Mouse (Mus musculus): ENCODE measurements around the gene Robo2.
"Not testable (repeated sequence)": the region's sequence is repeated elsewhere in the genome, so short reads cannot be mapped to it uniquely, and the experiment has no call there.

Gene Robo2

DNA sequence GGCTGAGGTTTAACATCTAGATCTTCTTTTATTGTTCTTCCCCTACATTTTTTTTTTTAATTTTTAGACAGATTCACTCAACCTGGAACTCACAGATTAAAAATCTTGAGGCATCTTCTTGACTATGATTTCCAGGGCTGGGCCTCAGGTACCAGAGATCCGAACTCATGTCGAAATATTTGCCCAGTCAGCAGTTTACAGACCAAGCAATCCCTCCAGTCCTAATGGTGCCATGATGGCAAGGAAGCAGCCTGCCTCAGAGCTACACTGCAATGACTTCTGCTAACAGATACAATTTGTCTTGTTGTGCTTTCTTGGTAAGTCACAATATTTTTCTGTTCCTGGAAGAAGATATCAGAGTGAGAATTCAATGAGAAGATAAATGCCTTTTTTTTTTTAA, 327.4 kb downstream of the Robo2 start:
- DNase-seq (ENCODE audit: low read depth, low spot score), result no peak

DNA sequence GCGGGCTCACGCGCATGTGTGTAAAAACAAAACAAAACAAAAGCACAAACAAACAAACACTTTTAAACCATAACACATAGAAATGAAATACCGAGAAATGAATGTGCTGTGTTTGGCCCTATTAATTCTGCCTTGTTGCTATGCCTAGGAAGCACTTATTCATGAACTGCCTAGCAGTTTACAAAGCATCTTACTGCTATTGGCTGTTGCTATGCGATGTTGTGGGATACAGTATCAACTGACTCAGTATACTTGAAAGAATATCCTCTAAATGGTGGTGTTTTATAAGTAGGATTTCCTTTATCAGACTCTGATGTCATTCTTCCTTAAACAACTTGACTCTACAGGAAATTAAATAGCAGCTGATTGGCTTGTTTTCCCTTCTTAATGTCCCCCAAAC, 339.0 kb downstream of the Robo2 start:
- DNase-seq (ENCODE audit: low read depth, low spot score), result no peak

DNA sequence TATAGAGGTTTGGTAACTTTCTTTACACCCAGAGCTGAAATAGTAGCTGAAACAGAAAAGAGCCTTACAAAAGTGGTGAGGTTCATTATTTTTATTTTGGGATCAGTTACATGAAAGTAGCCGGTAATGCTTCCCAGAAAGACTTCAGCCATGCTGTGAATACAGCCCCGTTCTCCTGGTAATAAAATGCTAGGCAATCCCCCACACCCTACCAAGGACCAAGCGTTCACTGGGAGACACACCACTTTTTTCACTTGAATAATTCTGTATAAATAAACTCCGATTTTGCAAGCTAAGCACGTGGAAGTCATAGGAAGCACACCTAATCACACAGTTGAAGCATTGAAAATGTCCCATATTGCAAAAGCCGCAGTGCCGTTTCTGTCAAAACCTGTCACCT, 341.0 kb downstream of the Robo2 start:
- no peak for DNase-seq (ENCODE audit: low read depth, low spot score)

DNA sequence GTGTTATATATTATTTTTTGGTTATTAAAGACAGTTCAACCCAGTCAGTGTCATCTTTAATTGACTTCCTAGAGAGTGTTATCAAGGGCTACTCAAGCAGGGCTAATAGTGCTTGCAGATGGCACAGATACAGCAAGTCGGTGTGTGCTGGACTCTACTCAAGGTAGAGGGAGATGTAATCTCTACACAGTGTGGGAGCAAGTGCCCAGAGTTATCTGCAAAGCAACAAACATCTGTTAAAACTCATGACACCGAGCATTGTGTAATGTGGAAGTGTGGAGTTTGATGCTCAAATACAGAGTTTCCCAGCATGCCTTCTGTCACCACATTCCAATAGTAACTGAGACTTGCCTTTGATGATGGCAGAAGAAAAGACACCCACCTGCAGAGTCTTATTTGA, 345.7 kb downstream of the Robo2 start:
- no peak for DNase-seq (ENCODE audit: low read depth, low spot score)

DNA sequence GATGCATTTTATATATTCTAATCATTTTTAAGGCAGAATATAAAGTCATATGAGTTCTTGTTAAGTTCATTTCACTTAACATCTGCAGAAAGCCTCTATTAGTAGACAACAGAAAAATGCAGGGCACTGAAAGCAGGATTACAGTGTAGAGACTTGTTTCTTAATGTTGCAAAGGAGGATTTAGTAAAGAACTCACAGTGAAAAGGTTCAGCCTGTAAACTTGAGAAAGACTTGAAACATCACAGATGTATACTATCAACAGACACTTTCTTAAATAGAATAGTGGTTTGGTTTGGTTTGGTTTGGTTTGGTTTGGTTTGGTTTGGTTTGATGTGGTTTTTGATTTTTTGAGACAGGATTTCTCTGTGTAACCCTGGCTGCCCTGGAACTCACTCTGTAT, 349.7 kb downstream of the Robo2 start:
- DNase-seq (ENCODE audit: low read depth, low spot score), result no peak

DNA sequence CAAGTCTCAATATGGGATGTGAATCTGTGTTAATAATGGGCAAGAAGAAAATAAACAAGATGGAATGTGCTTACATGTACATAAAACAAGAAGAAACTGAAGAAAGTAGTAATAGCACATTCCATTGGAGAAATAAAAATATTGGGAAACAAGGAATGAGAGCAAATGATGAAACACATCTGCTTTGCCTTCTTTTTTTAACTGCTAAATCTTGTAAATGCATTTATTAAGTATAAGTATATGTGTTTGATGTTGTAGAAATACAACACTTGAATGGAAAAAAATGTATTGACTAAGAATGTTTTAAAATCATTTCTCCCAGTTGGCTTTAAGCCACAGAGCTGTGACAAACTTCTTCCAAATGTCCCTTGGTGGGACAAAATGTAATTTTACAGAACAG, 350.1 kb downstream of the Robo2 start:
- no peak for DNase-seq (ENCODE audit: low read depth, low spot score)

DNA sequence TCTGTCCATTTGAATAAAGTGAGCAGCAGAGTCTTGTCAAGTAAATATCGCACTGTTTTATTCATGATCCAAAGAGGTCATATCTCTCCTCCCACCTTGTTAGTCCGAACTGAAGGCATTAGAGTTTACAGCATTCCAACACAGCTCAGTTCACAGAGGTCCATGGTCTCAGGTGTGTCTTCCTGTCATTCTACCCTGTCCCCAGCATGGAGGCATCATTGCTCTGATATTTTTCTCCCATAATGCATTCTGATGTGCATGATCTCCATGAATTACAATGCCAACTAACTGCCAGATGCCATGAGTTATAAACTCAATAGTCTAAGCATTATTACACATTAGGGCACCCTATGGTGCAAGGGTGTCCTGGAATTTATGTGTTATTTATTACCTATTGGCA, 354.7 kb downstream of the Robo2 start:
- DNase-seq (ENCODE audit: low read depth, low spot score), result no peak

DNA sequence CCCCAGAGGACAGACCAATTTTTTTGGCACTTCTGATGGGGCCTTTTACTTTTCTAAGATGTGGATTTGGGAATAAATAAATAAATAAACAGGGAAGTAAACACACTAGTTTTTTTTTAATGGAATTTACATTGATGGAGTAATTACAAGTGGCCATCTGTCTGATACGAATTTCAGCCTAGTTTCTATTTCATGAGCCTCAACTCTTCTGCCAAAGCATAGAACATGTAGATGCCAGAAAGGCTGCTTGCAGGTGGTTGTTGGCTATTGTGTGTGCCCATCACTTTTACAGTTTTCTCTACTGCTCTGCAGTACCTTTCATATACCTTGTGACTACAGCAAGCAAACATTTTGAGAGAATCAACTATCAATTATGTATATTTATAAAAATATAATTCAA, 355.4 kb downstream of the Robo2 start:
- no peak for DNase-seq (ENCODE audit: low read depth, low spot score)

DNA sequence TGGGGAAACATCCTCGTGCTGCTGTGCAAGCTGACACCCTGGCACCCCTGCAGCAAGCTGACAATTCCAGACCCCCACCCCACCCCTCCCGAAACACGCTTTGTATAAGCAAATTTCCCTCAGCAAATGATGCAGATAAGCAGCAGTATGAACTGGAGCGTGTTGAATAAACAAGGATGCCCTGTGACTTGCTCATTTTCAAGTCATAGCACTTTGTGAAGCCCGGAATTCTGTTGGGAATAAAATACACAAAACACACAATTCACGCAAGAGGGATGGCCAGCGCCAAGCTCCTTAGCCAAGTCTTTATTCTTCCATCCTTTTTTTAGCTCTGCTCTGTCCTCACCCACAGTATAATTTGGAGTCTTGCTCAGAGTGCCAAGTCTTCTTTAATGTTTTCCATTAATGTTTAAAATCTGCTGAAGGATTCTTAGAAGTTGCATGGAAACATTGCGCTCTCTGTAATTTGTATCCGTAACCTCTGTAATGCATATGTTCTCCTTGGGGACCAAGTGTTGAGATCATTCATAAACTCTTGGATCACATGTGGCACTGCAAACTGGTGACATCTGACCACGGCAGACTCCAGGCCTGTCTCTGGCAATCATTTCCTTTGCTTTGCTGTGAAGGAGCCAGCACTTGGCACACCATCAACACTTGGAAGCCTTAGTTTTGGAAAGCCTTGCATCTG, 356.4 kb downstream of the Robo2 start:
- no peak for DNase-seq (ENCODE audit: low read depth, low spot score)

DNA sequence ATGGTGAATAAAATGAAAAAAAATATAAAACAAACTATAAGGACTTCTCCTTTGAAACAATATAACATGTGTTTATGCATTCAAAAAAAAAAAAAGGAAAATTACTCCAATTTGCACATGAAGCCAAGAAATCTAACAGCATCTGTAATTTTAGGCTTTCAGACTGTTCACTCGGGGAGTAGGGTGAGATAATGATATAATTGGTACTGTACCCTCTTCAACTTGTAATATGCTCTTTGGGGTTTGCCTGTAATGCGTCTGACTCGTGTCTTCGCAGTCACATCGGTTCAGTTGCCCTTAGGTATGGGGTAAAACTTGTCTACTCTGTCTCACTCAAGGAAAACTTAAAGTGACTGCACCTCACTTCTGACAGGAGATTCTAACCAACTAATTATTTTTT, 362.2 kb downstream of the Robo2 start:
- DNase-seq (ENCODE audit: low read depth, low spot score), result no peak

DNA sequence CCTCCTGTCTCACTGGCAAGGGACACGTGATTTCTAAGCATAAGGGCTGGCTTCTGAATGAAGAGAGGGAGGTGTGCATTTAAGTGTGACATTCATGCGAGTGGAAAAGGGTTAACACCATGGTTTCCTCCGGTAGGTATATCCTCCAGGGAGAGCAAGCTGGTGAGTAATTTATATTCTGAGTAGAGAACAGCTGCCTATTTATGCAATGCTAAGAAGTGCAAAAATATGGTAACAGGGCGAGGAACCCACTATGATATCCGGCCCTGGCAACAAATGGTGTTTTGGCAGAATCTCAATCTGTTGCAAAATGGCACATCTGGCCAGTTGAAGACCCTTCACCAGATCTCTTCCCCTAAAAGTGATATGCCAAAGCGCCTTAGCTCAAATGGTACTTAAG, 362.6 kb downstream of the Robo2 start:
- no peak for DNase-seq (ENCODE audit: low read depth, low spot score)

DNA sequence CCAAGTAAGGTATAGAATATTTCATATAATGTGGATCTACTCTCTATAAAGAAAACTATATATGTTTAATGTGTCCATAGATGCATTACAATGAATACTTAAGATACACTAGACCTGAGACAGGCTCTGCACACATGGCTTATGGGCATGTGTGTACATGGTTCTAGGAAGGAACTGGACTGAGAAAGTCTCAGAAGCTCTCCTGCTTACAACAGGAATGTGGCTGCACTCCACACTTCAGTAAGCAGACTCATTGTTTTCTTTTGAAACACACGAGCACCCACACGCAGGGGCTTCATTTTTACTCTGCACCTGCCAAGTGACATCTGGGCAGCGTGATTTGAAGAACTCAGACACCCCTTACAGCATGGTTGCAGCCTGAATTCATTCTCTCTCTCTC, 364.4 kb downstream of the Robo2 start:
- DNase-seq (ENCODE audit: low read depth, low spot score), result no peak

DNA sequence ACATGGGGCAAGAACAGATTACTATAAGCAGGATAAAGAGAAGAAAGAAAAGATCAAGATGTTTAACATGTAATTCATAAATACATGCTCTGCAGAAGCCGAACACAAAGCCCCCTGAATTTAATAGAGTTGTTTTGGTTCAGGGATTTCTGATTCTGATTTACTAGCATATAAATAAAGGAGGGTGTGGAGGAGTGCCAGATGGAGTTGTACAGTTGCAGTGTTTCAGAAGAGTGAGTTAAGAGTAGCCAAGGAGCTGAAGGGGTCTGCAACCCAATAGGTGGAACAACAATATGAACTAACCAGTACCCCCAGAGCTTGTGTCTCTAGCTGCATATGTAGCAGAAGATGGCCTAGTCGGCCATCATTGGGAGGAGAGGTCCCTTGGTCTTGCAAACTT, 370.8 kb downstream of the Robo2 start:
- not testable (repeated sequence) for DNase-seq (ENCODE audit: low read depth, low spot score)

DNA sequence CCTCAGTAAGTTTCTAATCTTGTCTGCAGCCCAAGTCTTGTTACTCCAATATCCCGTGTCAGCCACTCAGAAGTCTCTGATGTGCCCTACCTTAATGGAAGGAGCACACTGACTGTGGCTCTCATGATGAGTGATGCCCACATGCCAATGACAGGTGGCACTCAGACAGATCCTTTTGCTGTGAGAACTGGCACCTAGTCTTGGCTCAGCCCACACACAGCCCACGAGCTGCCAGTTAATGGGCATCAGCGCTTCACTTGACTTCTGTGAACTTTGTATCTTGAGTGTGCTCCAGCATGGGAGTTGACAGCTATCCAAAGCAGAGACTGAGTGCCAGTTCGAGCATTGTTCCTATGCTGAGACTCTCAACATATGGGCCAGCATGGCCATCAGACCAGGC, 383.8 kb downstream of the Robo2 start:
- no peak for DNase-seq (ENCODE audit: low read depth, low spot score)

DNA sequence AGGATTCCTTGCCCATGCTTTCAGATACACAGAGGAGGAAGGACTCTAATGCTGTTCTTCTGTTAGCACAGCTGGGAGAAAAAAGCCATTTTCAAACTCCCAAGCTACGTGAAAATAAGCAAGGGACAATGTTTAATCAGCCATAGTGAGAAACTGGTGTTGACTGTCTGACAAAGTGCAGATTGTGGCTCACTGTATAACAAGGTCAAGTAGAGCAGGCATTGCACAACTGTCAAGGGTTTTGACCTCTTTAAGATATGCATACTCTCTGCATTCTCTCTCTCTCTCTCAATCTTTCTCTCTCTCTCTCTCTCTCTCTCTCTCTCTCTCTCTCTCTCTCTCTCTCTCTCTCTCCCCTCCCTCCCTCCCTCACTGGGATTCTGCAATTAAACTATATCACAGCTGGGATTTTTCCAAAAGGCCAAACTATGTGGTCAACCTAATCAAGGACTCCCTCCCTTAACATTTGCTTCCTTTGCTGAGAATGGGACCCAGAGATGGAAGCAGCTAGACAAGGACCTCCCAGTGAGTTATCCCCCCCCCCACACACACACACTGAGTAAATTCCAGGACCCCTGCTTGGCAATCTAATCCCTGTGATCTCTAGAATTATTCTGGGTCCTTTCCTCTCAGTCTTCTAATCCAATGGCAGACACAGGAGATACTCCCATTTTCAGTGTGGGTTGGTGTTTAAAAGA, 389.2 kb downstream of the Robo2 start:
- no peak for DNase-seq (ENCODE audit: low read depth, low spot score)

DNA sequence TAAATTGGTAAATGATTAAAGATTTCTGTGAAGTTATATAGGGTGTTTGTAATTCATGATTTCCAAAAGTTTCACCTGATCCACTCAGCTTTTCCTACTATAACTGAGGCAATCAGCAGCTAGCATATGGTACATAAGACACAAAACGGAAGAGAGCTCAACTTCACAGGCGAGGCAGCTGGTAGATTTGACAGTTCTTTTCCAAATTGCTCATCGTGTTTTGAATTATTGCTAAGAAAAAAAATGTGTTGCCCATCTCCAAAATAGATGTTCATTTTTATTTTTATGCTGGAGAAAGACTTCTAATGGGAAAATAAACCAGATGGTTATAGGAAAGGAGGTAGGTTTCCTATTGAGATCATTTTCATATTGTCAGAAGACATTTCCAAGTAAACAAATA, 405.9 kb downstream of the Robo2 start:
- DNase-seq (ENCODE audit: low read depth, low spot score), result no peak

DNA sequence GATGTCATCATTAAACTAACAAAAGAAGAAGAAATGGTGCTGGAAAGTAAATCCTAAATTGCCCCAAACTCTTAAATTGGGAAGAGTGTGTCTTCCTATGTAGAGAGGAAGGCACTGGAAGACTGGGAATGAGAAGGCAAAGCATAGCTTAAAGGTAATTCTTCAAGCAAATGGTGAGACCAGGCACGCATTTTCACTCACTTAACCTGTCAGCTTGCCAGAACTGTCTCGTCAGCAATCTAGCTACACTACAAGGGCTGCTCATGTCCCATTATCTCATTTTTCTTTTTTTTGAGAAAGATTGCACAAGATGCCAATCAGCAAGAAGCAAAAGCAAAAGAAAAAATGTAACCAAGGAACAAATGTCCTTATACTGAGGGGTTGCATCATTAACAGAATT, 410.3 kb downstream of the Robo2 start:
- DNase-seq (ENCODE audit: low read depth, low spot score), result no peak

DNA sequence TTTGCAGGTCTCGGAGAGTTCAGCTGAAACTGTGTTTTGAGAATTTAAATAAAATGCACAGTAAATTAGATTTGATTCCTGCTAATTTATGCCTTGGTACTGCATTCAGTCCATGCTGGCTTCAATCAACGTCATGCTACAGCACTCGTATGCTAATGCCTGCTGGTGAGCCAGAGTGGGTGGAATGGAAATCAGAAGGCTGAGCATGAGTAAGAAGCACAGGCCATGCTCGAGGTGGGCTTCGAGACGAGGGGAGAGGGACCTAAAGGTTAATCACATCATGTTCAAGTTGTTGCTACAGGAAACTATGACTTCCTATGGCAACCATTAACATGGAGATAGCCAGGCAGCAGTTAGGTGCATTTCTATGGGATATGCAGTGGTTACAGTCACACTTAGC, 420.4 kb downstream of the Robo2 start:
- no peak for DNase-seq (ENCODE audit: low read depth, low spot score)

DNA sequence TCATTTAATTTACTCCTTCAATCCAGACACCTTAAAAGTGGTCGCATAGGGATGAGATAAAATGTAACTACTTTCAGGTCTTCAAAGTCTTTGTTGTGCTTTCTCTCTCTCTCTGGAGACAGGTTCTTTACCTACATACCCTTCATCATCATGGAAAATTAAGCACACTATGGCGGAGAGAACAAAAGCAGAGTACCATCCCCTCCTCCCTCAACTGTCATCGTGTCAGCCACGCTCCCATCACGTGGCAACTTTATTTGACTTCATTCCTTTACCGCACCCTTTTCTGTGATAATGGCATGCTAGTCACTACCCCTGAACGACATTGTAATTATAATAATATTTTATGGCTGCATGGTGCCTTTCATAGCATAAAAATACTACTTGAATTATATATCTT, 442.1 kb downstream of the Robo2 start:
- no peak for DNase-seq (ENCODE audit: low read depth, low spot score)

DNA sequence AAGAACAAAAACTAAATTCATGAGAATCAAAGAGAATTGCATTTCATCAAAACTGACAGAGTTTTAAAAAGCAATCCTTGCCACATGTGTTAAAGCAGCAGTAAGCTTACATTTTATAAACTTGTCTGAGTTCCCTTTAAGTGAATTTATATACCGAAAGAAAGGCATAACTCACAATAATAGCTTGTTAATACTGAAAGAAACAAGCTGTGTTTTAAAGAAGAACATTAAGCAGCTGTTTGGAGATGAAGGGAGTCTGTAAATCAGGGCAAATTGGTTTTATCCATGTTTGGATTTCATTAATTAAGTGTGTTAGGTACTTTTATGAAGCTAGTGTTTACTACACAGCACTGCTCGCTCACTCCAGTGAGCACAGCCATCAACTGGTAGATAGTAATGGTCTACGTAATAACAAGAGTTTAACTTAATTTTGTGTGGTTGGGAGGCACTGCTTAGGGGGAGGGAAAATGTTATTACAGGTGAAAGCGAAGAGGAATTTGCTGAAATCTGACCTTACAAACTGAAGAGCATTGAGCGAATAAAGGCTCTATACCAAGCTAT, 447.2 kb downstream of the Robo2 start:
- DNase-seq (ENCODE audit: low read depth, low spot score), result no peak

DNA sequence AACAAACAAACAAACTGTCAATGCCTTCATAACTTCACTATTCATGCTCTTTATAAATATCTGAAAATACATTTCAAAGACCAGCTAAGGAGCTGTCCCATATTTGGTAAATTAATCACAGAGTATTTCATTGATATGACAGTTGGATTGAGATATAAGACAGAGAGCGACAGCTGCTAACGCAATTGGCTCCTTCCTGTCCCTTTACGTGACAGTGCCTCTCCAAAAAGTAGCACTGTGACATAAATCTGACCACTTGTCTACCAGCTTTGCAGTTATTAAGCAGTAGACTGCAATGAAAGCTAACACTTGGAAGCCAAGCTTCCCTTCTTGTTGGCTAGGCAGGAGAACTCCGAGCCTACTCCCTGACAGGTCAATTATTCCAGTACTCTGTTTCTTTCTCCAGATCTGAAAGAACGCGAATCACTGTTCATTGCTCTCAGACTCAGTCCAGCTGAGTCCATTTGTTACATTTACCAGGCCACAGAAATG, 452.1 kb downstream of the Robo2 start:
- no peak for DNase-seq (ENCODE audit: low read depth, low spot score)

DNA sequence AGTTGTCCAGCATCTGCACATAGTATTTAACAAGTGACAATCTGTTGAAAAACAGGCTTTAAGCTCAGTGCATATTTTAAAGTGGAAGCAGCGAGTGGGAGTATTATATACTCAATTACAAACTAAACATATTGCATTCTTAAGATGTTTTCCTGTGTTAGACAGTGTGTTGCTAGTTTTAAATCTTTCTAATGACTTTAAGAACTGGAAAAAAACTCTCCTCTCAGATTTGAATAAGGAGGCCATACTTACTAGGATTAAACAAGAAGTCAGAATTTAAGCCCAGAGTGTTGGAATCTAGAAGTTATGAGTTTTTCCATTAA, 453.1 kb downstream of the Robo2 start:
- no peak for DNase-seq (ENCODE audit: low read depth, low spot score)
